Mouse (Mus musculus): ENCODE measurements around the gene Wdr1.

Gene Wdr1

DNA sequence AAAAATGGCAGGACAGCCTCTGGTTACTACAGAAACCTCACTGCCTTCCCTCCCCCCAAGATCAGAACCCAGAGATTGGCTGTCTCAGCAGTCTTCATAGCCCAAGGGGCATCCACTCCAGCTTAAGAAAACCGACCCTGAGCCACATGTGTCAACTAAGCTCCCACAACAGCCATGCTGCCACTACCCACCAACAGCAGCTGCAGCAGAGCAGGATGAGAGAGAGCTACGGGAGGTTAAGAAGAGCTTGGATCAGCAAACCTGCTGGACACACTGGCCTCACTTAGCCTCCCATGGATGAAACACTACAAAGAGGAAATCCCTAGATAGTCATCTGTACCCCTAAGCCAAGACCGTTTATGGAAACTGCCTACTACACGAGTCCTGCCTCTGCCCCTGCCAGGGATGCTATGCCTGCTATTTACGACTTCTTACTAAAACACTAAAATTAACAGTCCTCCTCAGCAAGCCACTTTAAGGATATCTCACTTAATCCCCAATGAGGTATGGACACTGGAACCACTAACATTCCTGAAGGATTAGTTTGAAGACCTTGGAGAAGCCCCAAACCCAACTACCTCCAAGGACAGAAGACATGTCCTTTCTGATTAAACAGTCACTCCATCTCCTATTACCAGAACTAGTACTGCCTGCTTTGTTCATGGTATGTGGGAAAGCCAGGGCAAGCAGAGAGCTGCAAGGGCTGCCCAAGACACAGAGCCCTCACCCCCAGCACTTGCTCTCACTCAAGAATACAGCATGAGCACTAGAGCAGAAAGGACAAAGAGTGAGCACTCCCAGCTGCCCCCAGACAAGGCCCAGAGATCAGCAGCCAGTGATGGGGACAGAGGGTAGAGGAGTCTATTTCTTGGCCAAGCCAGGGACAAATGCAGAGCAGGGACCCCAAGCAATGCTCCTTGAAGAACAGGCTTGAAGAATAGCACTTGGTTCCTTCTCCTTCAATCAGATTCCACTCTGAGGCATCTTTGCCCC lies 18.3 kb downstream of the Wdr1 start:
- no peak for DNase-seq (ENCODE audit: low spot score in 2 of 2)

DNA sequence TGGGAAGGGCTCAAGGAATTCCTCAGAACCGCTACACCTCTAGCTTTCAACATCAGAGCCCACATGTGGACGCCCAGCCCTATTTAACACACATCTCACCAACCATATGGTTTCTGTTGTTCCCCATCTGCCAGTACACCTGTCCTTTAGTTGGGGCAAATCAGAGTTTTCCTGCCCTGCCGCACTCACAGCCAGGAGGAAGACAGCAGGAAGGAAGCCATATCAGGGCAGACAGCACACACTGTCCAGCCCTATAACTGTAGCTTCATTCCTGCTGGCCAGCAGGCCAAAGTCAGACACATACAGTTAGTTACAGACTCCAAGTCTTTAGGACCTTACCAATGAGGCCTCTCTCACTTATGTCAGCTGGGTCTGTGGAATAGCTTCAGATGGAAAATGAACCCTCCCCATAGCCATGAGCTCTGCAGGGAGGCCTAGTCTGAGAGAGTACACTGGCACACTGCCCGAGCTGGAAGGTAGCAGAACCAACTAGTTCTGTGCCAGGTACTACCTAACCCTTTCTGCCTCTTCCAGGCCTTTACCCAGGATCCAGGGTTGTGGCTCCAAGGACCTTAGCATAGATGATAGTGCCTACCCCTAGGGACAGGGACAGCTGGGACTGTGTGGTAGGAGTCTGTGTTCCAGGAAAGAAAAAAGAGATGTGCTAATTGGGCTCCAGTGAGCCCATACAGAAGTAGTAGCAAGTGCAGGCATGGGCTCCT lies 19.4 kb downstream of the Wdr1 start:
- DNase-seq (ENCODE audit: low spot score in 2 of 2): no peak

DNA sequence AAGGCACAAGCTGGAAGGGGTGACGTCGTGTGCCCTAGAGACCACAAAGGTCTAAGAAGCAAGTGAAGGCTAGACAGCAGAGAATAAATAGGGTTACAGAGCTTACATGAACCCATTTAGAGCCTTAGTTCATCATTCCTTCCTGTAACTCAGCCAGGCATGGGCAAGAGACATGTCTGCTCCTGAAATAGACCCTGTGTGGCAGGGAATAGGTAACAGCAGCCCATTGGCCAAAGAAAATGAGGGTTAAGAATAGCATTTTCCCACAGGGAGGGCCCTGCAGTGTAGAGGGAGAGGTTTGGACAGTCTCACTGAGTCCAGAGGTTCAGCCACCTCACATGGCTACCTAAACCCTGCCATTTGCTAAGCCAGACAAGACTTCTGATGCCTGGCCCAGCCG lies 21.3 kb downstream of the Wdr1 start:
- DNase-seq (ENCODE audit: low spot score in 2 of 2): no peak

DNA sequence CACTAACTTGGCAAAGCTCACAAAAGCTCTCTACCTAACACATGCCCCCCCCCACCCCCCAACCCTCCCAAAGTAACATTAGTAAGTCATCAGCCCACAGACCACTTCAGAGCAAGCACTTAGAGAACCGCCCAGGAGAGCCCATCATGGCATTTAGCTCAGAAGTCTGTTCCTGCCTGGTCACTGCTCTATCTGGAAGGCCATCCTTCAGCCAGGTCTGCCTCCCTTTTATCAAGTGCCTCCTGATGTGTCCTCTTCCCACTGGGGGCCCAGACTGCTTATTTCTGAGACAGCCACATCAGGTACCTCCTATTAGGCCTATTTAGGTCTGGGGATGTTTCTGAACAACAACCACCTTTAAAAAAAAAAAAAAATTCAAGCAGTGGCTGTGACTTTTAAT lies 22.1 kb downstream of the Wdr1 start:
- DNase-seq (ENCODE audit: low spot score in 2 of 2): no peak

DNA sequence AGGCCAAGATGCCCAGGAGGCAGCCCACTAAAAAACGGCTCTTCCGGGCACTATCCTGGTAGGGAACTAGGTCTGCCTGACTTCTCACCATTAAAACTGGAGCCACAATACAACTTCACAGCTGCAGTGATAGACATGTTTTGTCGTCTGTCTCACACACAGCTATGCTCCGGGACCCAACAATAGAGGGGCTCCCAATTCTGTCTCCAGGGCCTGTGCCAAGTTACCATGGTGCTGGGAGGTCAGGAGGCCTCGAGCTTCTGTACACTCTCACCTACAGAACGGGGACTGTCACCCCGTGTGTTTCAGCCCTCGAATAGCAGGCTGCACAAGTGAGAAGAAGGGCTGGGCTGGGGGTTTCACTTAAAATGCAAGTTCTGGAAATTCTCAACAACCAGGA lies 24.5 kb downstream of the Wdr1 start:
- no peak for DNase-seq (ENCODE audit: low spot score in 2 of 2)

DNA sequence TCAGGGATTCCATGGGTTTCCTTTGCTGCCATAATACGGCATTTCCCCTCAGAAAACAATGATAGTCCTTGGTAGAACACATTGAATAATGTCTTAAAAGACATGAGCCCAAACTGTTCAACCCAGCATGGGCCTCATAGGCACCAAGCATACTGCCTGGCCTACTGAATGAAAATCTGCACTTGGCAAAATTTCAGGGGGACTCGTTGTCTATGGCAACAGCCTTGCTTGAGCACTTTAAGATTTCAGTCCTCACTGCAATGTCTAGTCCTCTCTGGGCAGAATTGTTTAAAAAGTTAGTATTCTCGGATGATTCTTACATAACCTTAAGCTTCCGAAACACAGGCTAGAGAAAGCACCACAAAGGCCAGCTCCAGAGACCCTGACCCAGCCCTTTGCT lies 25.2 kb downstream of the Wdr1 start:
- no peak for DNase-seq (ENCODE audit: low spot score in 2 of 2)

DNA sequence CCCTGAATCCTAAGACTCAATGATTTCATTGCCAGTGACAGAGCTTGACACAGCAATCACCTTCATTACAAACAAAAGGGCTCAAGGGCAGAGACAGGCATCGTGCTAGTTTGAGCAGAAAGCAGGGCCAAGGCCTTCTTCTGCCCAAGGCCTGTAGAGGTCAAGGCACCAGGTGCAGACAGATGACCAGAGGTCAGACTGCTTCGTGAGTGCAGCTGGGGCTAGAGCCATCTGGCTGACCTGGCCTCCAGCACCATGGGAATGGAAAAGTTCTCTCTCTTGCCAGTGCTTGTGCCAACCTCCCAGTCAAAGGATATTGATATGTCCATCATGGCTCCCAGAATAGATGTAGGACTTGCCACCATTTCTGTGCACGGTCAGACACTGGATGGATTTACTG lies 26.2 kb downstream of the Wdr1 start:
- DNase-seq (ENCODE audit: low spot score in 2 of 2): no peak

DNA sequence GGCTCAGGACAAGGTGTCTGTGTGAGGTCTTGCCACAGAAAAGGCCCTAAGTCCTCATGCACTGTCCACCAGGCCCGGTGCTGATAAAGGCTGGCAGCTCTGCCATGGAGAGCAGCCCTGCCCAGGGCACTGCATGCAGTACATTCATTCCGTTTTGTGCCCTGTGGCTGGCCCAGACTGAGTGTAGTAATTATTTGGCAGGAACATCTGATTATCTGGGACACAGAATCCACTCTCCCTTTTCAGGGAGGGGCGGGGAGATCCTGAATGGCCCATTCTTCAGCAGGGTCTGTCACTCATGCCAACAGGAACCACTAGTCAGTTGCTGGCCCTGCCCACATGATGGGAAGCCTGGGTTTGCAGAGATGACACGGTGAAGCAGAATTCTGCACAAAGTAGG lies 30.9 kb downstream of the Wdr1 start:
- no peak for DNase-seq (ENCODE audit: low spot score in 2 of 2)

DNA sequence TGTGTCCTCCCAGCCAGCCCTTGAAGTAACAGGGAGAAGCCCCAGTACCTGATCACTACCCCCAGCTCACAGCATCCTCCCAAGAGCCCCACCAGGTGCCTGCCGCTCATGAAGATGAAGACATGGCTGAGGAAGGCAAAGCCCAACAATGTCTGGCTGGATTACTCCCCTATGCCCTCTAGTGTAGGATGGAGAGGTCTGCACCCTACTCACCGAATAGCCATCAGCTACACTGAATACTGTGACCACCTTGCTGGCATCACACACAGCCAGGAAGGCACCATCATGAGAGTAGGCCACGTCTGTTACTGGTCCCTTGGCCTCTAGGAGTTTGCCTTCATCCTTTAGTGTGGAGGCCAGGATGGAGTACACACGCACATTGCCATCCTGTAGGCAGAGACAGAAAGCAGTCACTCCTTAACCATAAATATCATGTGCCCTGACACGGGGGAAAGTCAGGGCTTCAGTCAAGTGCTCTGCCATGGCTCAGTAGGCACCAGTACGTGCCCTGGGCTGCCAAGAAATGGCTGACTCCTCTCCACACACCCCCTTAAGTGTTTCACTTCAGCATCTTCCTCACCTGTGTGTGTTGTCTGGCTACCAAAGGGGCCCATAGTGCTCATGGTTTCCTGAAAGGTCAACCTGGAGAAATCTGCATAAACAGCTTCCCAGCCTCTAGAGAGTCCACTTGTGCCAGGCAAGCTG lies 33.1 kb downstream of the Wdr1 start:
- peak in 1 of 2 experiments; percentile 6 for DNase-seq (ENCODE audit: low spot score in 2 of 2)

DNA sequence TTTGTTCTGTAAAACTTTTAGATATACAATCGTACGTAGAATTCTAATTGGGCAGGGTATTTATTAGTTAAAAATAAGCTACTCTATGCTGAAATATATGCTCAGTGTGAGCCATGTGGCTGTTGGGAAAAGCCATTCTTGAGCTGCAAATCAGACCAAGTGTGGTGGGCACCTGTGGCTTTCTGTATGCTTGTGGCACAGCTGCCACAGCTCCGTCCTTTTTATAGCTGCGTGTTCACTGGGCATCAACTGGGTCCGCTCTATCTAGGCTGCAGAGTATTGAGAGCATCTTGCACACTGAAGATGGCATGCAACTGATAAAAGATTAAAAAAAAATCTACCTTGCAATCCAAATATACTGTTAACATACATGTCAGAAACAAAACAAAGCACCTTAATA lies 40.0 kb downstream of the Wdr1 start:
- no peak for DNase-seq (ENCODE audit: low spot score in 2 of 2)

DNA sequence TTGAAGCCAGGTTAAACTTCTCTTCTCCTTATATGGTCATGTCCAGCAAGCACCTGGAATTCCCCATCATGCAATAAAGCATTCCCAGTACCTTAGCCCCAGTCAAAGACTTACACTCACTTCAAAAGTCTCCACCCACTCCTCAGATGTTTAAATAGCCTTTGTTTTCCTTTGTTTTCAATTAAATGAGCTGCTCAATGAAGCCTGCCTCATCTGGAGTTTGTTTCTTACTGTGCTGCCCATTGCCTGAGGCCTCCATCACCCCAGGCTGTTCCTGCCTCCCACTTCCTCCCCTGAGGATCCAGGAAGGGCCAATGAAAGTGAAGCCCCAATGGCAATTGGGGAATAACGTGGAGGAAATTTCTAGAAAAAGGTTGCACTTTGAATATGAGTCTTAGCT lies 42.2 kb downstream of the Wdr1 start:
- DNase-seq (ENCODE audit: low spot score in 2 of 2): no peak

DNA sequence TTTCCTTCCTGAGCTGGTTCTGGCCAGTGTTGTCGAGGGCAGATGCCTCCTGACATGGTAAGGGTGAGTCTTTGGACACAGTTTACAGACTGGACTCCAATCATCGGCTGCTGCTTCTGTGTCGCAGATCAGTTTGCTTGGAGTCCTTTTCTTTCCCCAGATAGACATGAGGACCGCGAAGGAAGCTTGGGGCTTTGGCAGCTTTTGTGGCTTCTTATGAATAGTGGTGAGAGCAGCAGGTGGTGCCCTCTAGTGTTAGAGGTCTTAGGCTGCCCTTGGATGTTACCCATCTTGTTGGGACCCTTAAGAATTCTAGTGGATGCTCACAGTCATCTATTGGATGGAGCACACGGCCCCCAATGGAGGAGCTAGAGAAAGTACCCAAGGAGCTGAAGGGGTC lies 46.8 kb downstream of the Wdr1 start:
- DNase-seq (ENCODE audit: low spot score in 2 of 2): peak in 1 of 2 experiments; percentile 24

DNA sequence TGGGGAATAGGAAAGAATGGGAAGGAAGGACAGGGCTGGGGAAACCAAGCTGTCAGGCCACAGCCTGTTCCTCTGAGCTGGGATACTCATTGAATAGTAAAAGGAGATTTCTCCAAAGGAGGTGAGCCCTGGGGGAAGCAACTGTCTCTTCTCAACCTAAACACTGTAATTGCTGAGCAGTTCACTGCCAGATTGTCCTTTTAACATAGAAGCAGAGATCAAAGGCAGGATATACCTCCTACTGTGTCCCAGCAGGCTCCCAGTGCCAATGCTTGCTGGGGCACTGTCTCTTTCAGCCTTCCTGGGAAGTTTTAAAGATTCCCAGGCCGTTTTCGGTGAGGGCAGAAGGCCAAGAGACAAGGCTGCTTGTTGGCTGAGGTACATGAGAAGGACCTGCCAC lies 50.0 kb downstream of the Wdr1 start:
- no peak for DNase-seq (ENCODE audit: low spot score in 2 of 2)

DNA sequence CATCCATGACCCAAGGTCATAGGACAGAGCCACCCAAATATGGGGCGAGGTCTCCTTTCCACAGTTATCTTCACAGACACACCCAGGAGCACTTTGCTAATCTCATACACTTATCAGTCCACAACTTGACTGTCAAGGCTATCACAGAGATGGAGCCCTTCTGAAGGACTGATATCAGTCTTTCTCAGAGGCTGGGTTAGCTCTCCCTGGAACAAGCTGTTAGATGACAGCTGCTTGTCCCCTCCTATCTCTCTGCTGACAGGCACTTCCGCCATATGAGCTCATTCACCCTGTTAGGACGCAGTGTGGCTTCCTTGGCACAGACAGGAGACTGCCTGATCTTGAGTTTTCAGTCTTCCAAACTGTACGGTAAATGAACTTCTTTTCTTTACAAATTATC lies 53.5 kb downstream of the Wdr1 start:
- no peak for DNase-seq (ENCODE audit: low spot score in 2 of 2)

DNA sequence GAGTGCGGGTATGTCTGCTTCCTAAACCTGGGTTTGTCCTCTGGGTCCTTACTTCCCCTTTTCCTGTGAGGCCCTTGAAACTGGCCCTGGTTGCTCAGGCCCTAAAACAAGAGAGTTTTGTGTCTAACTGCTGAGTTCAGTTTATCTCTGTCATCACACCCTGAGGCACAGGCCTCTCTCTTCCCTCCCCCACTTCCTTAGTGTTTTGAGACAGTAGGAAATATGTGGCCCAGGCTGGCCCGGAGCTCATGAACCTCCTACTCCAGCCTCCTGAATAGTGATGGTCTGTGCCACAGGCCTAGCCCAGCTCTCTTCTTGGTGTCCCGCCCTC lies 57.6 kb downstream of the Wdr1 start:
- DNase-seq (ENCODE audit: low spot score in 2 of 2): no peak

DNA sequence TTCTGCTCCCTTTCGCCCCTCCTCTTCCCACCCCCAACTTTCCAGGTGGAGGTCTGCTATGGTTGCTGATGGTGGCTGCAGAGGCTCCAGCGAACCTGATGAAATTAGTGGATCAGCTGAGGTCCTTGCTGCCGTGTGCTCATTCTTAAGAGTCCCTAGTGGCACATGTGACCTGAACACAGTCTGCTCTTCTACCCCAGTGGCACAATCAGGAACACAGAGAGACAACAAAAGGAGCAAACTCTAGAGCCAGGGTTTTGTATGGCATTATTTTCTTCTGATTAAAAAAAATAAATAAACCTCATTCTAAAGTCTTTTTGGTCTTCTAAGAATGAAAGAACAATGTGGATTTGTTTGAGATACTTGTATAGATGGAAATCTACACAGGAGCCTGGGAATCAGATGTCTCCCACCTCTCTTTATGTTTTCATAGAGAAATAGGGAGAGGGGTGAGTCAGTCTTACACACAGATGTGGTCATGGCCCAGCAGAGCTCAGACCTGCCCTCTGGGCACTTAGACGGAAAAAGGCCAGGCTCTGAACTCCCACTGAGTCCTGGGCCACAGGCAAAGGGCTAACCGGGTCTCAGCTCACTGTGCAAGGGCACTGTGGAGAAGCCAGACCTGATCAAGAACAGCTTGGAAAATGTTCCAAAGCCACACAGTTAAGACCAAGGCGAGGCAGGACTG lies 58.1 kb downstream of the Wdr1 start:
- DNase-seq (ENCODE audit: low spot score in 2 of 2): no peak

DNA sequence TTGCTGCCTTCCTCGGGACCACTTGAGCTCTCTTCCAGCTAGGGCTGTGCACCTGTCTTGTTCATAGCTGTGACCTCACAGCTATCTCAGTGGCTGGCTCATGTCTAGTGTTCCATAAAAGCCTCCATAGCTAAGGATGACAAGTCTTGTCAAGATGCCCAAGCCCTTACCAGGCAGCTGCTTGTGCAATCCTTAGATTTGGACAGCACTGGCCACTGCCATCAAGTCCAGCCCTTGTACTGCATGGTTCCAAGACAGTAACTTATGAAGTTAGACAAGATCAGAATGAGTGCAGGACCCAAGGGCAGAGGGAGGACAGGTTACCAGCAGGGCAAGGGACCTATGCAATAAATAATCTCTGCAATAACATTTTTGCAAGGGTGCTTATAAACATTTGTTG lies 58.9 kb downstream of the Wdr1 start:
- DNase-seq (ENCODE audit: low spot score in 2 of 2): no peak

DNA sequence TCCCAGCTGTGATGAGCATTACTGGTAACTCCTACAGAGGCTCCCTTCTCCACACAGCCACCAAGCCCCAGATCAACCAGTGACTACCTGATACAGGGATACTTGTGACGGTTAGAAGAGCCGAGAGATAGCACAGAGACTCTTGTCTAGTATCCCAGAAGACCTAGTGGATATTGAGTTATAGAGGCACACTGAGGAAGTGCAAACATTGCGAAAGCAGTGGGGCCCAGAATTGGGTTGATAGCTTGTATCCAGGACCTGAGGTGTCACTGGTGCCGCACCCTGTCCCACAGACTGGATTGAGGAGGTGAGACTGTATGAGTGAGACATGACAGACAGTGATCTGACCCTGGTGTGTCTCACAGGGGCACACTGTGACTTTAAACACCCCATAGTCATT lies 60.0 kb downstream of the Wdr1 start, which contains the start of gene Slc2a9:
Gene Slc2a9 (minus strand): TSS at position 152 of the 400 bp plus-strand sequence.
- no peak for DNase-seq (ENCODE audit: low spot score in 2 of 2)

DNA sequence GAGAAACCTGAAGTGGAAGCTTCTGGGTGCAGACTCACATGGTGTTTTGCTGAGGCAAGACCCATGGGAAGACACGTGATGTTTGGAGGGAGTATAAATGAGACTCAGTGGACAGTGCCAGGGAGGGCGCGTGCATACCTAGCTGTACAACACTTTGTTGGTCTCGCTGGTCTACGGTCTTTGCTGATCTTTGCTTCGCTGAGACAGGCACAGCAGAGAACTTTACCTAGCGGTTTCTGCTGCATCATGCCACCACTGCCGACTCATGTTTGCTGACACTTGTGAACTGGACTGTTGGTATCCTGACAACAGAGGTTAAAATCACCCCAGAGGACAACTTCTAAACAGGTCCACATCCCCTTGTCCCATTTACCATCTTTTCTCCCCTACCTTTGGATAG lies 63.0 kb downstream of the Wdr1 start:
- DNase-seq (ENCODE audit: low spot score in 2 of 2): no peak

DNA sequence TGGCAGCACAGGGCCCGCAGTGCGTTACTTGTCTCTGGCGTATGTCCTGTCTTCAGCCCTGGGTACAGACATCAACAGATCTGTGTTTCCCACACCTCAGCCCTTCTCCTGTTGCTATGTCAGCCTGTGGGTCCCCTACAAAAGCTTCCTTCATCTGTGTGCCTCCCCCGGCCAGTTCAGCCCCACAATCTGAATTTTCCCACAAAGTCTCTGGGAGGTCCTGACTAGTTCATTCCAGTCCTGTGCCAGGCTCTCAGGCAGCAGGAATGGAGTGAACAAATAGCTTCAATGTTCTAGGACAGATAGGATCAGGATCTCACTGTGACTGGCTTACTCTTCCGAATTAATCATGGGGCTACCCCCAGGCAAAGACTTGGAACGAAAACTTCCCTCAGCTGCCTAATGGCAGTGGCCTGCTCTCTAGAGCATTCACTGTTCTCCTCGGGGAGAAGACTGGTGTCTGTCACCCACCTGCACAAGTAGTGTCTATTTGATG lies 63.7 kb downstream of the Wdr1 start:
- no peak for DNase-seq (ENCODE audit: low spot score in 2 of 2)

DNA sequence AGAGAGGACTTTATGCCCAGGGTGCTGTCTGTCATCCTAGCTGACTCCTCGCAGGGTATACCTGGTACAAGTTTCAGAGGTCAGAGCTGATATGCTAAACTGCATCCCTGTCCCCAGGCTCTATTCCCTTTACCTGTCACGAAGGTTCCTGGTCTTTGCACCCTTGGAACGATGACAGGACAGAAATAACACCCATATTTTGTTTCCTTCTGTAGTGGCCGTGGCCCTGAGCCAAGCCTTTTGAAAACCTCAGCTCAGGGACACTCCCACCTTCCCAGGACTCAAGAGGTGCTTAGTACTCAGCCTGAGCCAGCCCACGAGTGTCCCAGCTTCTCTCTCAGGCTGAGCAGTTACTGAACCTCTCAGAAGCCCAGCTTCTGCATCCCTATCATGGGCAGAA lies 64.5 kb downstream of the Wdr1 start:
- DNase-seq (ENCODE audit: low spot score in 2 of 2): no peak

Measured in natural killer cell, adult 2 months (primary cell).